Mouse (Mus musculus): ENCODE measurements around the gene Sis.

Gene Sis

DNA sequence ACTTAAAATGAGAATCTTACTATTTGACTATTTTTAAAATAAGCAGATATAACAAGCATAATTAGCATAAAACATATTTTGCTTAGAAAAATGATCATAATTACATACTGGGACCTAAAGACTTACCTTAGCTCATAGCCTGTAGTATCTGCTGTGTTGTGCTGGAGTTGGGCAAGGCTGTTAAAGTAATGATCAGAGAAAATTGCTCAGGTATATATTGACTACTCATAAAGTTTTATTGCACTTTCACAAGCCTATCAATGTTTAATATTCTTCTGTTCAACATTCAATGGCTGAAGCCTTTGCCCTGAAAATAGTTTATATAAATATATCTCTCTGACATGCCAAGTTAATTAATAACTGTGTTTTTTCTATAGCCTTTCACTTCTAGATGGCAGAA, at the start of gene Sis:
Sis (minus strand) TSS at position 189 of the 400 bp plus-strand sequence.
- no peak for DNase-seq

DNA sequence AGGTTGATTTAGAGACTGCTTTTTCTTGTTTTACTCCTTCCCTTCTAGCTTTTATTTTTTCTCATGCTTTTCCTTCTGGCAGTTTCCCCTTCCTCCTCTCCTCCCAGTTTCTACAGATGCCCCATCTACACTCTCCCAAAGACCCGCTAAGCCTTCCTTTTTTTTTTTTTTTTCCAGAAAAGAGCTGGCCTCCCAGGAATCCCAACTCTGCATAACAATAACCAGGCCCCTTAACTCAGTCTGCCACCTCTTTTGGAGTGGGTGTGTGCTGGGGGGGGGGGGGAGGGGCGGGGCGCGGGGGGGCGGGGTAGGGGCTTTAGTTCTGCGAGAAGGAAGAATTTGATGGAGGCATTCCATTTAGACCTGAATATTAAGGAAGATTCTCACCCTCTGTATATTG, 38.4 kb upstream of the Sis start:
- DNase-seq, result no peak

DNA sequence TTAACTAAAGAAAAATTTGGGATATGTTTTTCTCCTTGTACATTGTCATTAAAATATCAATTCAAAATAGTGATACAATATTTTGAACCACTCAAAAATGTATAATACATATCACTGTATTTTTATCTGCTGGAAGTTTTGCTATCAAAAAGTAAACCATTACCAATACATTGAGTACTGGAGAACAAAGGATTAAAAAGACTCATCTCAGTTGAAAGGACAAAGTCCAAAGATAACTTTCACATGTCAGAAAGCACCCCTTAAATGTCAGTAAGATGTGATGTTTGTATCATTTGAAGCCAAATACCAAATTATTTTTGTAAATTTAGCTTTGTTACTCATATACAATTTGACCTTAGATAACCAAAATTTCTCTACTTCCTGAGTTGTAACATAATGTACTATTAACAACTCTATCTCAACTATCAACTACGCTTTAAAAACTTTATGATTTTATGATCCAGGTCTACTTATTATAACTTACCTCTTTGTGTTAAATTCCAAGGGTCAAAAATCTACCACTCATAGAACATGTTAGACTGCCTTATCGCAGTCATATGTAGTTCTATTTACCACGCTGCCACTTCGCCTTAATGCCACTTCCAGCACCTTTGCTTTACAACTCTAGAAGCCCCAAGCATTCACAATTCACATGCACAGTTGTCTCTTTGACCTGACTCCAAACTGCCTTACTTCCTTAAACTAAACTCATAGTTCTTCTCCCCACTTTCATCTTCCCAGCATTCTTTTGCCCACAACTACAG, 35.5 kb upstream of the Sis start:
- DNase-seq, result no peak

DNA sequence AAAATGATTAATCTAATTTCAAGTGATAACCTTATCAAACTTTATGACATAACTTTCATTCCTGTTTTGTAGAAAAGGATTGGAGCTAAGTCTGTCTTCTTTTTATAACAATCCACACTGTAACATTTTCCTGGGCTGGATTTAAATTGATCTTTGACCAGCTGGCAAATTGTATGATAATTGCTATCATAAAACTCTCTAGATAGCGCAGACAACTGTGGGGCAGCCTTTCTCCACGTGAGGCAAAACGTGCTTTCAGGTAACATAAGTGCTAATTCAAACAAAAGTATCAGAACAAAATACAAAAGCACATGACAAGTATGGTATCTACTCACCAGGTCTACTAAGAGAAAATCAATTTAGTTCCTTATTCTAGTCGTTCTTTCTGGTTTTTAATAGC, 29.9 kb upstream of the Sis start:
- no peak for DNase-seq

DNA sequence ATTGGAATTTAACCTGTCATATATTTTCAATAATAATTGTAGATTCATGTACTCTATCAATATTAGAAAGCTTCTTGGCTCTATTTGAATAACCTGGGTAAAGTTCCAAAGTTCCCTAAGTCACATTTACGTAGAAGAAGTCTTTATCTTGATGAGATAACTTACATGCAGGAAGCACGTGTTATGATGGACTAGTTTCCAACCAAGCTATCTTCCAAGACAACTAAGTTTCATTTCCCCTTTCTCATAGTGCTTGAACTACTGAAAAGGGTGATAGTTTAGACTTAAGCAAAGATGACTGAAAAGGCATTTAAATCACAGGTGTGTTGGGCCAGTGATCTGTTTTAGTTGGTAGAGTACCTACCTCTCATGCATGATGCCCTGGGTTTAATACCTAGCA, 23.3 kb upstream of the Sis start:
- no peak for DNase-seq

DNA sequence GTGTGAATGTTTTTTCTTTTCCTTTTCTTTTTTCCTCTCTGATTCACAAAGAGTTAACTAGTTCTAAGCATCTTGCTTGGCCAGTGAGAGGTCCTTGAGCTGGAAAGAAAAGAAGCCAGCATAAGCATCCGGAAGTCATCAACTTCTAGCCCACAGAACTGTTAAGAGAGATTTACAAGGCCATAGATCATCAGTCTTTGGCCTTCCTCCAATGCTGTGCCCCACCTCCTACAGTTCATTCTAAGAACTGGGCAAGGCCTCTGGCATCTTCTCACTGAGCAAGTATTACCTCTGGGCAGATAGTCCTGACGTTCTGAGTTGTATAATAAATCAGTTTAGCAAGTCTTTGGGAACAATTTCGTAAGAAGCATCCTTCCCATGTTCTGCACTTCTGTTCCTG, 8.9 kb upstream of the Sis start:
- DNase-seq, result no peak

DNA sequence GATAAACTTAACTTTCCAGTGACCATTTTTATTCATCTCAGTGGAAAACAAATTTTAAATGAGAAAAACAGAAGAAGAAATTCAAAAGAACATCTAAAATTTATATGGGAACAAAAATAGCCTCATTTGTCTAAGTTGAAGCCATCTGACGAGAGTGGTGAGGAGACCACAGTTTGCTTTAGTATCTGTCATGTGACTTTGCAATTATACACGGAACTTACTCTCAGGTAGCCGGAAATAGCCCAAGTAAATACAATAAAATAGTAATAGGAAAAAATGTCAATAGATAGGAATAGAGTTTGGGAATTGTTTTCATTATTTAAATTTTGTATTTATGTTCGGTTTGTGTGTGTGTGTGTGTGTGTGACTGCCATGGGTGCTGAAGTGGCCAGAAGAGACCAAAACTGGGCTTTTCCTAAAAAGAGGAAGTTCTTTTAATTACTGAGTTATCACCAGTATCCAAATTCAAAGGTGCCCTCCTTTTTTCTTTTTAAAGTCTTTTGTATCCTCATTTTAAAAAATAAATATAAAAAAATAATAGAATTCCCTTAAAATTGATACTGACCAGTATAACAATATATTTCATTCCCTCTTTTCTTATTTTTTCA, 48.6 kb downstream of the Sis start:
- no peak for DNase-seq

DNA sequence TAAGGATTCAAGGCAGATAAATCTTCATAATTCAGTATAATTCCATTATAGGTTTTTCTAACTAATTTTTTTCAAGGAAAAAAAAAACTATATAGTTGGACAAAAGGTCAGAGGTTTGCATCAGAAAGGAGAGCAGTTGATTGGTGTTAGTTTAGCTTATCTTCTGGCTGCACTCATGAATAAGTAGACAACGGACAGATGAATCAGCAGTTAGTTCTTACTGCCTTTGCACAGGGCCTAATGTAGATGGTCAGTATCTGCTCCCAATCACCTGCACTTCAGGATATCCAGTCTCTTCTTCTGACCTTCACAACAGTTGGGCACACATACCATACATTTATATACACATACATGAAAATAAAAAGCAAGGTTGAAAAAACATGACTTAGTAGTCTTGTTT, 85.2 kb downstream of the Sis start:
- DNase-seq, result no peak

DNA sequence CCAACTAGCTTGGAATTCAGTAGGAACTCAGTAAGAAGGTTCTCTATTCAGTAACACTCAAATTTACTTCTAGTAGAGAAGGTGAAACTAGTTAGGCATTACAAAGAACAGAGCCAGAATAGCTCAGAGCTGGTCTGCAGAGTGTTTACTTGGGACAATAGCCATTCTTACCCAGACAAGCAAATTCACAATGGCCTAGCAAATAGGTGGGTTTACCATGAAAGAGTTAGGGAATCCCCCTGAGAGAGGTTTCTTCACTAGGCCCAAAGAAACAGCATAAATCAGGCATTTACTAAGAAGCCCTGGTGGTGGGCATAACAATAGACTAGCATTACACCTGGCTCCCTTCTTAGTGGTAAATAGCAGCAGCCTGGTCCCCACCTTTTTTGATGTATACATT, 99.5 kb downstream of the Sis start:
- no peak for DNase-seq

DNA sequence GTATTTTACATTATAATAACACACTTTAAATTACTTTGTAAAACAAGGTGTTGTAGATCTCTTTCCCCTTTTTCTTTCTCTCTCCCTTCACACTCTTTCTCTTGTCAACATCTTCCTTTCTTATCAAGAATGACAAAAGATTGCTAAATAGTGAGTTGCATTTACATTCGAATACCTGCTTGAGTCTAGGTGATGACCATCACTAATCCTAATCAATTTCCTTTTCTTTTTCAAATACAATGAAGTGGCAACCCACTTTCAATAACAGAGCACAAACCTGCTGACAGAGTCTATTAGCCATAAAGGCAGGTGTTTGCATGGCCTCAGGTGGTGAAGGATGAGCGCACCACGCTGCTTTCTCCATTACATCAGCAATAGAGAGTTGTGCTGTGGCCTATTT, 108.9 kb downstream of the Sis start:
- DNase-seq, result no peak

DNA sequence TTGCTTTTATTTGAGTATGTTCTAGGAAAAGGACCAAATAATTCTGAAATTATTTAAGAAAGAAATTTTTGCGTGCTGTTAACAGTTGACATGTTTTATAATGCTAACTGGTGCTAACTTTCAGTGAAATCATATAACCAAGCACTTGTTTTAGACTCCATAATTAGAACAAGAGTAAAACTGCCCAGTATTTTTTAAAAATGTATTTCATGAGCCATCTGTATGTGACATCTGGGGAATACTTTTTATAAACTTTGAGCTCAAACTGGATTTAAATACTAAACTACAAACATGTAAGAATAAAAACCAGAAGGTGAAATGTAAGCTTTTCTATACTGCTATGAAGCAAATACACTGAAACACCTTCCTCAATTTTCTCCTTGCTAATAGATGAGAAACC, 112.3 kb downstream of the Sis start:
- DNase-seq, result no peak

DNA sequence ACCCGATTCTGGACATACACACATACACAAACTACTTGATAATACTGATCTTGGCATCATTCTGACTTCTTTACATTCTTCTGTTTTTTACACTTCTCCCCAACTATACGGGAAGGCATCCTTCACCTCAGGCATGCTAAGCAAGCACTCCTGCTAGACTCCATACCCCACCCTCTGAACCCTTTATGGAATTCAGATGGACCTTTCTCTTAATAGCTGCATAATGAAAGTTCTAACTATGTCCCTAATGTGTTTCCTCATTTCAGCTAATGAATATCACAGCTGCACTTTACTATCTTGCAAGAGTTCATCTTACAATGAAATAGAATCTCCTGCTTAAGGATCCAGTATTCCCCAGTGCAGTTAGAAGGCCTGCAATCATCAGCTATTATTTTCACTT, 127.0 kb downstream of the Sis start:
- no peak for DNase-seq
